Mouse (Mus musculus) limb, embryonic 15.5 days (tissue): ENCODE measurements around the gene Gm7247. TPM values are rescaled to one million over a fixed set of nuclear protein-coding genes. Genes with fewer than 3 reads are reported as not detected.
"Not testable (repeated sequence)": the region's sequence is repeated elsewhere in the genome, so short reads cannot be mapped to it uniquely, and the experiment has no call there.

Experiments used
- ATAC-seq: fragments of 200-750 bp; cut with Nextera tagmentation; 2 replicates; pipeline ENCODE4 v1.8.0; 2017; ENCODE audit warnings: low read depth, moderate TSS enrichment; ENCODE audit not compliant: insufficient number of reproducible peaks, low FRiP score, low TSS enrichment
- H3K27ac ChIP-seq: fragments of 300-500 bp; sonication (generic); 2 replicates; pipeline ENCODE4 v1.5.1; 2015; ENCODE audit warnings: moderate library complexity, mild to moderate bottlenecking, inconsistent platforms
- H3K27me3 ChIP-seq: fragments of 300-500 bp; sonication (generic); 2 replicates; pipeline ENCODE4 v1.6.1; 2015; ENCODE audit warnings: inconsistent platforms
- H3K36me3 ChIP-seq: fragments of 300-500 bp; sonication (generic); 2 replicates; pipeline ENCODE4 v1.6.1; 2015; ENCODE audit warnings: inconsistent platforms
- H3K4me1 ChIP-seq: fragments of 300-500 bp; sonication (generic); 2 replicates; pipeline ENCODE4 v1.6.1; 2015; ENCODE audit warnings: inconsistent platforms
- H3K4me2 ChIP-seq: fragments of 300-500 bp; sonication (generic); 2 replicates; pipeline ENCODE4 v1.6.1; 2015; ENCODE audit warnings: mild to moderate bottlenecking, inconsistent platforms
- H3K4me3 ChIP-seq: fragments of 300-500 bp; sonication (generic); 2 replicates; pipeline ENCODE4 v1.5.1; 2015; ENCODE audit warnings: mild to moderate bottlenecking, inconsistent platforms
- H3K9ac ChIP-seq: fragments of 300-500 bp; sonication (generic); 2 replicates; pipeline ENCODE4 v1.6.1; 2015; ENCODE audit warnings: inconsistent platforms
- H3K9me3 ChIP-seq: fragments of 300-500 bp; sonication (generic); 2 replicates; pipeline ENCODE4 v1.6.1; 2016; ENCODE audit warnings: inconsistent platforms
- WGBS: fragments of 180-500 bp; shearing (Covaris S2); methylation state at CpG from one replicate; pipeline ENCODE4 v1.1.7; 2015; 5-methylcytosine and 5-hydroxymethylcytosine counted together
- polyA plus RNA-seq: library from polyadenylated mRNA; unstranded; fragments of >200 nt; fragmentation: Nextera tagmentation; extraction: Ambion mirVana; gene quantifications from 2 replicates; pipeline ENCODE4 v1.2.1, GENCODE M21; 2015

Gene Gm7247
- polyA plus RNA-seq, 1 experiment from 2014 or later, result not detected

GRCm38 (mm10) chr14:51497958-51498357 is 136.4 kb downstream of the Gm7247 start:
- H3K9ac ChIP-seq, result no peak overlapping the region
- H3K36me3 ChIP-seq, result no peaks in the 10 kb centered on the region
- no peaks in the 10 kb centered on the region for H3K27me3 ChIP-seq
- no peak overlapping the region for H3K4me3 ChIP-seq
- 89% methylated on average over 2 of the region's 2 CpGs for WGBS
- no peak overlapping the region for H3K27ac ChIP-seq
- no peak overlapping the region for H3K4me2 ChIP-seq
- H3K4me1 ChIP-seq, result no peaks in the 10 kb centered on the region
- ATAC-seq, result no peak
- no peaks in the 10 kb centered on the region for H3K9me3 ChIP-seq

- Histone ChIP-seq H3K27ac (no peak overlapping the region), H3K27me3 (no peaks in the 10 kb centered on the region), H3K36me3 (no peaks in the 10 kb centered on the region), H3K9me3 (no peaks in the 10 kb centered on the region), H3K4me1 (no peaks in the 10 kb centered on the region), H3K4me3 (no peak overlapping the region), H3K4me2 (no peak overlapping the region), H3K9ac (no peak overlapping the region)
- 73% methylated on average over 2 of the region's 2 CpGs for WGBS
- ATAC-seq, result no peak
Measured at GRCm38 (mm10) chr14:51499707-51500275, 138.2 kb downstream of the Gm7247 start.

- Histone ChIP-seq H3K9ac (no peak overlapping the region), H3K4me1 (no peaks in the 10 kb centered on the region), H3K36me3 (no peaks in the 10 kb centered on the region), H3K4me2 (no peak overlapping the region), H3K27ac (no peak overlapping the region), H3K9me3 (no peaks in the 10 kb centered on the region), H3K27me3 (no peaks in the 10 kb centered on the region), H3K4me3 (no peak overlapping the region)
- WGBS, result 84% methylated on average over 4 of the region's 4 CpGs
- ATAC-seq, result no peak
Measured at GRCm38 (mm10) chr14:51500461-51500860, 138.9 kb downstream of the Gm7247 start.

GRCm38 (mm10) chr14:51507416-51507815 is 145.9 kb downstream of the Gm7247 start:
- Histone ChIP-seq H3K9me3 (no peaks in the 10 kb centered on the region), H3K4me3 (no peak overlapping the region), H3K4me1 (no peaks in the 10 kb centered on the region), H3K36me3 (no peaks in the 10 kb centered on the region), H3K9ac (no peak overlapping the region), H3K27me3 (no peaks in the 10 kb centered on the region), H3K27ac (no peak overlapping the region), H3K4me2 (no peak overlapping the region)
- ATAC-seq, result no peak
- WGBS, result 87% methylated on average over 8 of the region's 8 CpGs

- H3K4me3 ChIP-seq, result no peak within 1 kb of the TSS
- no peaks in the 10 kb centered on the region for H3K27me3 ChIP-seq
- H3K4me2 ChIP-seq, result no peak within 1 kb of the TSS
- no peak within 1 kb of the TSS for H3K27ac ChIP-seq
- no peak within 1 kb of the TSS for H3K9ac ChIP-seq
- H3K4me1 ChIP-seq, result no peaks in the 10 kb centered on the region
- H3K36me3 ChIP-seq, result no peaks in the 10 kb centered on the region
- ATAC-seq, result no peak
- WGBS, result 86% methylated on average over 4 of the region's 4 CpGs
- H3K9me3 ChIP-seq, result no peaks in the 10 kb centered on the region
Measured at GRCm38 (mm10) chr14:51552490-51552889, 190.9 kb downstream of the Gm7247 start, which contains the start of gene Gm5622. Gene Gm5622 (plus strand): TSS chr14:51552790.

- H3K9ac ChIP-seq, ATAC-seq, H3K27me3 ChIP-seq, H3K9me3 ChIP-seq, H3K36me3 ChIP-seq, H3K27ac ChIP-seq, H3K4me2 ChIP-seq, H3K4me1 ChIP-seq, H3K4me3 ChIP-seq: not testable (repeated sequence)
- 91% methylated on average over 2 of the region's 2 CpGs for WGBS
Measured at GRCm38 (mm10) chr14:51573963-51574362, 212.4 kb downstream of the Gm7247 start, which contains the start of gene Gm17175. Gene Gm17175 (minus strand): TSS chr14:51574063.

GRCm38 (mm10) chr14:51592039-51592438 is 230.5 kb downstream of the Gm7247 start, which contains the start of gene Gm17174:
Gene Gm17174 (minus strand): TSS chr14:51592139.
- ATAC-seq, H3K9me3 ChIP-seq, H3K4me1 ChIP-seq, H3K9ac ChIP-seq, H3K4me2 ChIP-seq, H3K27ac ChIP-seq, H3K36me3 ChIP-seq, H3K4me3 ChIP-seq, H3K27me3 ChIP-seq: not testable (repeated sequence)
- 88% methylated on average over 4 of the region's 4 CpGs for WGBS

GRCm38 (mm10) chr14:51611210-51611609 is 249.7 kb downstream of the Gm7247 start, which contains the start of gene Gm17078:
Gene Gm17078 (minus strand): TSS chr14:51611310.
- Histone ChIP-seq H3K27me3 (no peaks in the 10 kb centered on the region), H3K4me1 (no peaks in the 10 kb centered on the region), H3K36me3 (no peaks in the 10 kb centered on the region), H3K4me2 (no peak within 1 kb of the TSS), H3K9me3 (no peaks in the 10 kb centered on the region), H3K4me3 (no peak within 1 kb of the TSS), H3K9ac (no peak within 1 kb of the TSS), H3K27ac (no peak within 1 kb of the TSS)
- 82% methylated on average over 1 of the region's 1 CpGs for WGBS
- no peak for ATAC-seq

Other genes with a start within 250 kb of the Gm7247 start
- gene Eddm3b, start 247.3 kb upstream of the Gm7247 start, polyA plus RNA-seq, result not detected in 2 replicates
- 0.58 and 1.6 TPM in 2 replicates for gene Rnase6, start 237.8 kb upstream of the Gm7247 start, polyA plus RNA-seq
- 2.2 and 3.3 TPM in 2 replicates for gene Rnase1, start 215.0 kb upstream of the Gm7247 start, polyA plus RNA-seq
- not detected in 2 replicates for gene Rnase2b, start 199.5 kb upstream of the Gm7247 start, polyA plus RNA-seq
- not detected in 2 replicates for gene Ang2, start 162.6 kb upstream of the Gm7247 start, polyA plus RNA-seq
- not detected in 2 replicates for gene Ear14, start 158.4 kb upstream of the Gm7247 start, polyA plus RNA-seq
- gene Rnase2a, start 105.6 kb upstream of the Gm7247 start, polyA plus RNA-seq, result not detected in 2 replicates
- gene Vmn2r88, start 49.1 kb downstream of the Gm7247 start, polyA plus RNA-seq, result not detected in 2 replicates
- gene Vmn2r89, start 90.1 kb downstream of the Gm7247 start, polyA plus RNA-seq, result not detected in 2 replicates
- not detected in 2 replicates for gene Gm5622, start 191.0 kb downstream of the Gm7247 start, polyA plus RNA-seq
- not detected in 2 replicates for gene Gm17175, start 212.3 kb downstream of the Gm7247 start, polyA plus RNA-seq
- not detected in 2 replicates for gene Gm17174, start 230.4 kb downstream of the Gm7247 start, polyA plus RNA-seq
- gene Gm17078, start 249.6 kb downstream of the Gm7247 start, polyA plus RNA-seq, result not detected in 2 replicates